Mouse (Mus musculus) heart, embryonic 11.5 days (tissue): ENCODE results near the gene Gm20708. TPM values are rescaled to one million over a fixed set of nuclear protein-coding genes. Genes with fewer than 3 reads are reported as not detected.
"Not testable (repeated sequence)": the region's sequence is repeated elsewhere in the genome, so short reads cannot be mapped to it uniquely, and the experiment has no call there.

Experiments
- ATAC-seq: fragments of 200-750 bp; cut with Nextera tagmentation; replicated peaks from 2 replicates; pipeline ENCODE4 v1.8.0; 2017; ENCODE audit warnings: moderate library complexity; ENCODE audit not compliant: insufficient number of reproducible peaks, low FRiP score, low TSS enrichment
- H3K27ac ChIP-seq: fragments of 300-500 bp; sonication (generic); 2 replicates; pipeline ENCODE4 v1.5.1; 2014; ENCODE audit warnings: mild to moderate bottlenecking, low read depth, low read length
- H3K27me3 ChIP-seq: fragments of 300-500 bp; sonication (generic); 2 replicates; pipeline ENCODE4 v1.6.1; 2014; ENCODE audit warnings: mild to moderate bottlenecking, low read length, mixed read lengths; ENCODE audit not compliant: control insufficient read depth, insufficient read depth
- H3K36me3 ChIP-seq: fragments of 300-500 bp; sonication (generic); 2 replicates; pipeline ENCODE4 v1.6.1; 2014; ENCODE audit warnings: mild to moderate bottlenecking, low read length, moderate library complexity, mixed read lengths; ENCODE audit not compliant: control insufficient read depth, insufficient read depth
- H3K4me1 ChIP-seq: fragments of 300-500 bp; sonication (generic); 2 replicates; pipeline ENCODE4 v1.6.1; 2014; ENCODE audit warnings: low read length; ENCODE audit not compliant: control insufficient read depth, insufficient read depth
- H3K4me2 ChIP-seq: fragments of 300-500 bp; sonication (generic); 2 replicates; pipeline ENCODE4 v1.6.1; 2014; ENCODE audit warnings: mild to moderate bottlenecking, moderate library complexity
- H3K4me3 ChIP-seq: fragments of 300-500 bp; sonication (generic); 2 replicates; pipeline ENCODE4 v1.5.1; 2014; ENCODE audit warnings: low read depth, low read length
- H3K9ac ChIP-seq: fragments of 300-500 bp; sonication (generic); 2 replicates; pipeline ENCODE4 v1.6.1; 2014; ENCODE audit warnings: mild to moderate bottlenecking, low read depth, low read length, moderate library complexity
- H3K9me3 ChIP-seq: fragments of 300-500 bp; sonication (generic); replicated peaks from 2 replicates; pipeline ENCODE4 v1.6.1; 2016; ENCODE audit warnings: low read length; ENCODE audit not compliant: control insufficient read depth
- WGBS: fragments of 180-500 bp; shearing (Covaris S2); extraction: QIAGEN DNeasy Blood & Tissue Kit; methylation state at CpG from one replicate; pipeline ENCODE4 v1.1.7; 2014; ENCODE audit not compliant: insufficient replicate concordance; 5-methylcytosine and 5-hydroxymethylcytosine counted together
- polyA plus RNA-seq: library from polyadenylated mRNA; unstranded; fragments of >200 nt; fragmentation: Nextera tagmentation; extraction: Ambion mirVana; gene quantifications from 2 replicates; pipeline ENCODE4 v1.2.1, GENCODE M21; 2014

Gene Gm20708
- polyA plus RNA-seq, 1 experiment from 2014 or later, result 0.62 TPM

DNA sequence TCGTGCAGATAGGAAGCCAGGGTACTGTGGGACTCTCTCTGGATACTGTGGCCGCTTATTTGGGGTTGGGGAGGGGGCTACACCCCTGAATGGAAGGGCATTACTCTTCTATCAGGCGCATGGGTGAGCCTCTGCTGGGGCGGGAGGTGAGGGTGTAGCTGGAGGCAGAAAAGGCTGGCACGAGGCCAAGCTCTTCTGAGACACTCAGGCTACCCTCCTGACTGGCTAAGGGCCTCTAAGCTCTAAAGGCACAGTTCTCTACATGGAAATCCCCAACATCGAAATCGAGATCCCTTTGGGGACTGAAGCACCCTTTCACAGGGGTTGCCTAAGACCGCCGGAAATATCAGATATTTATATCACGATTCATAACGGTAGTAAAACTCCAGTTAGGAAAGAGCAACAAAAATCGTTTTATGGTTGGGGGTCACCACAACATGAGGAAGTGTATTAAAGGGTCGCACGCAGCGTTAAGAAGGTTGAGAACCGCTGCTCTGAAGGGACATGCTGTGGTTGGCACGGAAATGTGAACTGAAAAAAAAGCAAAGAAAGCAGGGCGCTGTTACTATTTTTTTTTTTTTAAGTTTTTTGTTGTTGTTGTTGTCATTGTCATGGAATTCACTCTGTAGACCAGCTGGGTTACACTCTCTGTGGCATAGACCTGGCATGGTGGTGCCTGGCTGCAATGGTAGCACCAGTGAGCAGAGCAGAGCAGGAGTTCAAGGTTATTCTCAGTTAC, 18.9 kb downstream of the Gm20708 start:
- H3K27ac ChIP-seq, result peak overlapping the region; percentile 97
- no peaks in the 10 kb centered on the region for H3K27me3 ChIP-seq
- WGBS, result 57% methylated on average over 18 of the region's 18 CpGs
- peak overlapping the region; percentile 81 for H3K4me2 ChIP-seq
- H3K9ac ChIP-seq, result peak overlapping the region; percentile 52; the same call in 1 of the 2 replicates
- no peak overlapping the region for H3K4me3 ChIP-seq
- H3K4me1 ChIP-seq, result peaks cover 66% of the 10 kb centered on the region
- no peaks in the 10 kb centered on the region for H3K36me3 ChIP-seq
- no peak for ATAC-seq
- H3K9me3 ChIP-seq, result no peaks in the 10 kb centered on the region

GRCm38 (mm10) chr11:117828888-117829604, 19.6 kb downstream of the Gm20708 start:
- H3K9ac ChIP-seq, result 0 out of 2 replicates have a peak overlapping the region, but pooled peaks have one; percentile 52
- H3K9me3 ChIP-seq, result no peaks in the 10 kb centered on the region
- H3K4me3 ChIP-seq, result no peak overlapping the region
- H3K36me3 ChIP-seq, result no peaks in the 10 kb centered on the region
- peaks cover 63% of the 10 kb centered on the region for H3K4me1 ChIP-seq
- no peaks in the 10 kb centered on the region for H3K27me3 ChIP-seq
- peak overlapping the region; percentile 97 for H3K27ac ChIP-seq
- 0 out of 2 replicates have a peak, but pooled peaks have one; percentile 11 for ATAC-seq
- peak overlapping the region; percentile 81 for H3K4me2 ChIP-seq
- WGBS, result 16% methylated on average over 9 of the region's 9 CpGs

DNA sequence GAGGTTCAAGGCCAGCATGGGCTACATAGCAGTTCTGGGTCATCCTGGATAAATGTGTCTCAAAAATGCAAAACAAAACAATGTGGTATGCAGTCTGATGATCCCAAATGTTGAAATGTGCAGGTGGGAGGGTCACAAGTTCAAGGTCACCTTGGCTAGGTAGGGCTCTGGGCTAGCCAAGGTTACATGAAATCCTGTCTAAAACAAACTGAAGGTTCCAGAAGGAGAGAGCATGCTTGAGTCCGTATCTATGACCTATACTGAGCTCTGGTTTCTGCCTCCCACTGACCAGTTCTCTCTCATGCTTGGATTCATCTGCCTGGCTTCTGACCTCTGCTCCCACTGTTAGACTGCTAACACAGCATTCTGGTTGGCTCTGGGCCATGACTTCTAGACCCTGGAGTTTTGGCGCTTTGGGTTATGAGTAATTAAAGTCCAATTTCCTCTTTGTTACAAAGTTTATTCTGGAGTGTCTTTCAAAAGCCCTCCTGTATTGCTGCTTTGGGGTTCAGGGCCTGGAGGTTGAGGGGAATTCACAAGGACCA, 20.3 kb downstream of the Gm20708 start:
- Histone ChIP-seq H3K27me3 (no peaks in the 10 kb centered on the region), H3K27ac (peak overlapping the region; percentile 97), H3K9me3 (no peaks in the 10 kb centered on the region), H3K4me2 (no peak overlapping the region), H3K4me3 (no peak overlapping the region), H3K9ac (0 out of 2 replicates have a peak overlapping the region, but pooled peaks have one; percentile 6), H3K4me1 (peaks cover 59% of the 10 kb centered on the region), H3K36me3 (no peaks in the 10 kb centered on the region)
- ATAC-seq, result no peak
- 59% methylated on average over 2 of the region's 2 CpGs for WGBS

GRCm38 (mm10) chr11:117830401-117830800, 20.9 kb downstream of the Gm20708 start:
- no peak for ATAC-seq
- Histone ChIP-seq H3K27me3 (no peaks in the 10 kb centered on the region), H3K4me3 (no peak overlapping the region), H3K9me3 (no peaks in the 10 kb centered on the region), H3K9ac (no peak overlapping the region), H3K27ac (peak overlapping the region; percentile 97), H3K4me2 (no peak overlapping the region), H3K4me1 (peaks cover 57% of the 10 kb centered on the region), H3K36me3 (no peaks in the 10 kb centered on the region)
- WGBS, result 50% methylated on average over 9 of the region's 9 CpGs

GRCm38 (mm10) chr11:117832086-117832969, 22.9 kb downstream of the Gm20708 start:
- WGBS, result 16% methylated on average over 28 of the region's 28 CpGs
- H3K9ac ChIP-seq, result 0 out of 2 replicates have a peak overlapping the region, but pooled peaks have one; percentile 22
- H3K36me3 ChIP-seq, result no peaks in the 10 kb centered on the region
- peak; percentile 40 for ATAC-seq
- H3K27ac ChIP-seq, result peak overlapping the region; percentile 54; the same call in 1 of the 2 replicates
- no peaks in the 10 kb centered on the region for H3K27me3 ChIP-seq
- peaks cover 43% of the 10 kb centered on the region for H3K4me1 ChIP-seq
- no peaks in the 10 kb centered on the region for H3K9me3 ChIP-seq
- peak overlapping the region; percentile 64 for H3K4me2 ChIP-seq
- H3K4me3 ChIP-seq, result peak overlapping the region; percentile 28

GRCm38 (mm10) chr11:117833509-117833908, 24.0 kb downstream of the Gm20708 start:
- 87% methylated on average over 4 of the region's 6 CpGs for WGBS

GRCm38 (mm10) chr11:117834086-117834485, 24.6 kb downstream of the Gm20708 start:
- H3K4me1 ChIP-seq, result peaks cover 28% of the 10 kb centered on the region
- H3K27me3 ChIP-seq, result no peaks in the 10 kb centered on the region
- H3K9ac ChIP-seq, result no peak overlapping the region
- H3K27ac ChIP-seq, result no peak overlapping the region
- no peak overlapping the region for H3K4me2 ChIP-seq
- H3K4me3 ChIP-seq, result no peak overlapping the region
- ATAC-seq, result no peak
- no peaks in the 10 kb centered on the region for H3K9me3 ChIP-seq
- 91% methylated on average over 8 of the region's 8 CpGs for WGBS
- H3K36me3 ChIP-seq, result no peaks in the 10 kb centered on the region

More at GRCm38 (mm10) chr11:117833509-117833908, 24.0 kb downstream of the Gm20708 start:
- H3K4me2 ChIP-seq, ATAC-seq, H3K9ac ChIP-seq, H3K36me3 ChIP-seq, H3K27me3 ChIP-seq, H3K4me3 ChIP-seq, H3K27ac ChIP-seq, H3K9me3 ChIP-seq: not testable (repeated sequence)
- H3K4me1 ChIP-seq, result peaks cover 32% of the 10 kb centered on the region

GRCm38 (mm10) chr11:117836306-117836705, 26.8 kb downstream of the Gm20708 start:
- Histone ChIP-seq H3K27ac (0 out of 2 replicates have a peak overlapping the region, but pooled peaks have one; percentile 15), H3K4me1 (peaks cover 13% of the 10 kb centered on the region), H3K4me3 (0 out of 2 replicates have a peak overlapping the region, but pooled peaks have one; percentile 14), H3K9me3 (no peaks in the 10 kb centered on the region), H3K36me3 (no peaks in the 10 kb centered on the region), H3K9ac (0 out of 2 replicates have a peak overlapping the region, but pooled peaks have one; percentile 28), H3K4me2 (peak overlapping the region; percentile 54), H3K27me3 (no peaks in the 10 kb centered on the region)
- no peak for ATAC-seq
- WGBS, result 19% methylated on average over 13 of the region's 13 CpGs
